Mouse (Mus musculus) bone marrow, adult 2 months (tissue): Measurements from ENCODE around the gene Zfp704.

ENCODE experiments used
- CTCF ChIP-seq: fragments of 200-500 bp; IDR thresholded peaks from 2 replicates; pipeline ENCODE4 v1.5.1; 2011; ENCODE audit warnings: low read length, control low read depth; ENCODE audit not compliant: control insufficient read depth, insufficient read depth
- POLR2A ChIP-seq: fragments of 200-500 bp; IDR thresholded peaks from 2 replicates; pipeline ENCODE4 v1.6.1; 2011; ENCODE audit warnings: low read depth, mild to moderate bottlenecking, control low read depth, low read length, borderline replicate concordance; ENCODE audit not compliant: control insufficient read depth

DNA sequence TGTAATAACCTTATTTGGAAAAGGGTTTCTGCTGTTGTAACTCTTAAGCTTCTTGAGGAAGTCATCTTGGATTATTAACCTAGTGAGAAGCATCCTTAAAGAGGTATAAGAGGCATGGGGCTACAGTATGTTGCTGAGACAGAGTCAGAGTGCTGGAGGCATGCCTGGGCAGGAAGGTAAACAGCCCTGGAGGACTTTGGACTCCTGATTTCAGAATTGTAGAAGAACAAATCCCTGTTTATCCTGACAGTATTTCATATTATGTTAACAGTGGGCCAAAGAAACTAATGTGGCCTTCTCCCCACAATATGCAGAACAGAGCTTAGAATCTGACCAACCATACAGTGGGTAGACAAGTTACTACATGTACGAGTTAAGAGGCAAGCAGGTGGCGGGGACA, 71.4 kb downstream of the Zfp704 start:
- TF ChIP-seq CTCF (no peak), POLR2A (no peak)
